Mouse (Mus musculus) G1E (cell line): ENCODE measurements around the gene Gm8206.
"Not testable (repeated sequence)": the region's sequence is repeated elsewhere in the genome, so short reads cannot be mapped to it uniquely, and the experiment has no call there.

Source experiments
- CTCF ChIP-seq: IDR thresholded peaks from 2 replicates; pipeline ENCODE4 v1.5.1; 2012; ENCODE audit warnings: low read depth, low read length, inconsistent platforms, mixed read lengths
- GATA2 ChIP-seq: IDR thresholded peaks from 2 replicates; pipeline ENCODE4 v1.6.1; 2012; ENCODE audit warnings: low read depth, low read length, inconsistent platforms, borderline replicate concordance
- POLR2AphosphoS5 ChIP-seq: IDR thresholded peaks from 2 replicates; pipeline ENCODE4 v1.6.1; 2012; ENCODE audit warnings: low read depth, low read length, inconsistent platforms; ENCODE audit not compliant: insufficient replicate concordance

DNA sequence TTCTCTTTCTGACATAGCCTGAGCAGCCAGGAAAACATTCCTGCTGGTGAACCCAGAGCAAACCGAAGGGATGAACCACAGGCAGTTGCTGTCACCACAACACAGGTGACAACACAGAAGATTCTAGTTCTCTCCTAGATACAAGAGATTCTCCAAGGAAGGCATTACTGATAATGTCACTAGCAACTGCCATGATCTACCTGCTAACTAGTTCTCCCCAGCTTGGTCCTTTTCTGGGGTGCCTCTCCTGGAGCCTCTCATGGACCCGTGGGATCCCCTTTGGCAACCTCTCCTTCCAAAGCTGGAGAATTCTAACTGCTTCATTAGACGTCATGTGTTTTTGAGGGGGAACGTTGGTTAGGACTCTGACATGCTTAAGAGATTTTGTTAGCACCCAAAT lies 35.6 kb downstream of the Gm8206 start, which contains the start of gene Gm6337:
- TF ChIP-seq CTCF, POLR2AphosphoS5, GATA2: not testable (repeated sequence)
